Mouse (Mus musculus) hindbrain, embryonic 13.5 days (tissue): ENCODE results near the gene Lrrc72. TPM values are rescaled to one million over a fixed set of nuclear protein-coding genes. Genes with fewer than 3 reads are reported as not detected.
A peak's percentile ranks its signal among the peaks of the same experiment; 100 is the strongest.
"Not testable (repeated sequence)": the region's sequence is repeated elsewhere in the genome, so short reads cannot be mapped to it uniquely, and the experiment has no call there.

Experiments
- ATAC-seq: fragments of 200-750 bp; cut with Nextera tagmentation; 2 replicates; pipeline ENCODE4 v1.8.0; 2017; ENCODE audit warnings: moderate TSS enrichment; ENCODE audit not compliant: low FRiP score
- H3K27ac ChIP-seq: fragments of 300-500 bp; sonication (generic); 2 replicates; pipeline ENCODE4 v1.5.1; 2015; ENCODE audit warnings: inconsistent platforms, mild to moderate bottlenecking, moderate library complexity
- H3K27me3 ChIP-seq: fragments of 300-500 bp; sonication (generic); 2 replicates; pipeline ENCODE4 v1.6.1; 2015; ENCODE audit warnings: mild to moderate bottlenecking, inconsistent platforms
- H3K36me3 ChIP-seq: fragments of 300-500 bp; sonication (generic); 2 replicates; pipeline ENCODE4 v1.6.1; 2015; ENCODE audit warnings: mild to moderate bottlenecking, inconsistent platforms
- H3K4me1 ChIP-seq: fragments of 300-500 bp; sonication (generic); replicated peaks from 2 replicates; pipeline ENCODE4 v1.6.1; 2015; ENCODE audit warnings: inconsistent platforms
- H3K4me2 ChIP-seq: fragments of 300-500 bp; sonication (generic); 2 replicates; pipeline ENCODE4 v1.6.1; 2015; ENCODE audit warnings: inconsistent platforms, mild to moderate bottlenecking, moderate library complexity
- H3K4me3 ChIP-seq: fragments of 300-500 bp; sonication (generic); 2 replicates; pipeline ENCODE4 v1.5.1; 2015; ENCODE audit warnings: mild to moderate bottlenecking, inconsistent platforms
- H3K9ac ChIP-seq: fragments of 300-500 bp; sonication (generic); 2 replicates; pipeline ENCODE4 v1.6.1; 2015; ENCODE audit warnings: mild to moderate bottlenecking, inconsistent platforms
- H3K9me3 ChIP-seq: fragments of 300-500 bp; sonication (generic); 2 replicates; pipeline ENCODE4 v1.6.1; 2016; ENCODE audit warnings: inconsistent platforms
- WGBS: fragments of 180-500 bp; shearing (Covaris S2); methylation state at CpG from one replicate; pipeline ENCODE4 v1.1.7; 2015; 5-methylcytosine and 5-hydroxymethylcytosine counted together
- polyA plus RNA-seq: library from polyadenylated mRNA; unstranded; fragments of >200 nt; fragmentation: Nextera tagmentation; extraction: Ambion mirVana; gene quantifications from 2 replicates; pipeline ENCODE4 v1.2.1, GENCODE M21; 2015

The Lrrc72 gene
- polyA plus RNA-seq, 1 experiment from 2014 or later, result not detected

GRCm38 (mm10) chr12:36216230-36216629, 37.0 kb downstream of the Lrrc72 start:
- ATAC-seq, result 0 out of 2 replicates have a peak, but pooled peaks have one; percentile 22
- no peak overlapping the region for H3K4me3 ChIP-seq
- 65% methylated on average over 4 of the region's 4 CpGs for WGBS
- no peak overlapping the region for H3K4me2 ChIP-seq
- H3K9me3 ChIP-seq, result no peaks in the 10 kb centered on the region
- H3K36me3 ChIP-seq, result no peaks in the 10 kb centered on the region
- H3K4me1 ChIP-seq, result peaks cover 8% of the 10 kb centered on the region; the same call in 1 of the 2 replicates
- no peaks in the 10 kb centered on the region for H3K27me3 ChIP-seq
- no peak overlapping the region for H3K9ac ChIP-seq
- no peak overlapping the region for H3K27ac ChIP-seq

DNA sequence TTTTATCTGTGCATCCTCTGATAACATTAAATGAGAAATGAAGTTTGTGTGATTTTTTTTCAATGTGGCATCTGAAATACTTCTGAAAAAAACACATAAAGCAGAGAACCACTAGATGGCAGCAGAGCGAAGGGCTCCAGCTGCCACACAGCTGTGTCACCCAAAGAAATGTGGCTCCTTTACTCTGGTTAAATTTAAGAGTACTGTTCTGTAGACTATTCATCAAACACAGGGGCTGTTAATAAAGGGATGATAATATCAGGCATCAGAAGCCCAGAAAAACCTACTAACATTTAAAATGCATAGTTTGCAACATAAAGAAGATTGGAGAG, 38.1 kb downstream of the Lrrc72 start:
- Histone ChIP-seq H3K36me3 (no peaks in the 10 kb centered on the region), H3K4me1 (peaks cover 8% of the 10 kb centered on the region; the same call in 1 of the 2 replicates), H3K9ac (no peak overlapping the region), H3K4me3 (no peak overlapping the region), H3K27me3 (no peaks in the 10 kb centered on the region), H3K27ac (no peak overlapping the region), H3K4me2 (no peak overlapping the region), H3K9me3 (no peaks in the 10 kb centered on the region)
- peak; percentile 80; the same call in 1 of the 2 replicates for ATAC-seq
- 0% methylated on average over 1 of the region's 1 CpGs for WGBS

DNA sequence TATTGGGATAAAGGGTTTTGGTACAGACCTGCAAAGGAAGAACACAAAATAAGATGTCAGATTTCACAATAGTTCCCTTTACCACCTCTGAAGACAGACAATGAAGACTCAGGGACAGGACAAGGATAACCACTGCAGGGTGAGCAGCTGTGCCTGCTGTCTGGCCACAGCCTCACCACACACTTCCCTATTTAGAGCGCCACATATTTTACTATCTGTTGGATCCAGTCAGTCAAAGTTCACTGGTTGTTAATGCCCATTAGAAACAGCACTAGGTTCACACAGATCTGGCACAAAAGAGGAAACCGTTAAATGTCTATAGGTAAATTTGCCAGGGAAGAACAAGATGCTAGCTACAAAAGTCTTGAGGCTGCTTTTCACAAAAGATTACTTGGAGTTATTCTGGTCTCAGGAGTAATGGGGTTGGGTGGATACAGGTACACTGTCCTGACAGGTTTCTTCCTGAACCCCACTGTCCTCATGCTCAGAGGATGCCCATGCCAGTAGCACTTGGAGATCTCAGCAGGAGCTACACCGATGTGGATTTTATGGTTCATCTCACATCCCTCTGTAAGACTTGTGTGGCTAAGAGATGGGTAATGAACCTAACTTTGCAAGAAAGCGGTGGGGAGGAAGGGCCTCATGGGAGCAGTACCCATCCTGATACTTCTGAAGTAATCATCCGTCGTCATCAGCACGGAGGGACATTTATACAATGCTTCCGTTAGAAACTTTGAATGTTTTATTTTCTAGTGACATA, 38.6 kb downstream of the Lrrc72 start:
- Histone ChIP-seq H3K9ac (no peak overlapping the region), H3K36me3 (no peaks in the 10 kb centered on the region), H3K9me3 (no peaks in the 10 kb centered on the region), H3K4me3 (no peak overlapping the region), H3K27me3 (no peaks in the 10 kb centered on the region), H3K4me2 (no peak overlapping the region), H3K4me1 (peaks cover 8% of the 10 kb centered on the region; the same call in 1 of the 2 replicates), H3K27ac (no peak overlapping the region)
- 0 out of 2 replicates have a peak, but pooled peaks have one; percentile 50 for ATAC-seq
- WGBS, result 49% methylated on average over 8 of the region's 8 CpGs

- WGBS, result 86% methylated on average over 4 of the region's 4 CpGs
These were observed 43.1 kb downstream of the Lrrc72 start for GRCm38 (mm10) chr12:36210096-36210495.

GRCm38 (mm10) chr12:36208456-36208855, 44.7 kb downstream of the Lrrc72 start:
- ATAC-seq, result no peak
- Histone ChIP-seq H3K9ac (no peak overlapping the region), H3K27ac (no peak overlapping the region), H3K36me3 (no peaks in the 10 kb centered on the region), H3K9me3 (no peaks in the 10 kb centered on the region), H3K4me2 (peak overlapping the region; percentile 33; the same call in 1 of the 2 replicates), H3K4me3 (no peak overlapping the region), H3K4me1 (peaks cover 18% of the 10 kb centered on the region), H3K27me3 (no peaks in the 10 kb centered on the region)
- WGBS, result 68% methylated on average over 19 of the region's 19 CpGs

More at GRCm38 (mm10) chr12:36210096-36210495, 43.1 kb downstream of the Lrrc72 start:
- ATAC-seq, result no peak
- Histone ChIP-seq H3K27ac (no peak overlapping the region), H3K9ac (no peak overlapping the region), H3K4me3 (no peak overlapping the region), H3K27me3 (no peaks in the 10 kb centered on the region), H3K9me3 (no peaks in the 10 kb centered on the region), H3K36me3 (no peaks in the 10 kb centered on the region), H3K4me1 (peaks cover 18% of the 10 kb centered on the region), H3K4me2 (no peak overlapping the region)

GRCm38 (mm10) chr12:36207800-36208148, 45.4 kb downstream of the Lrrc72 start:
- Histone ChIP-seq H3K4me3 (0 out of 2 replicates have a peak overlapping the region, but pooled peaks have one; percentile 3), H3K4me1 (peaks cover 18% of the 10 kb centered on the region), H3K27me3 (no peaks in the 10 kb centered on the region), H3K9ac (no peak overlapping the region), H3K9me3 (no peaks in the 10 kb centered on the region), H3K27ac (peak overlapping the region; percentile 67), H3K4me2 (peak overlapping the region; percentile 33), H3K36me3 (no peaks in the 10 kb centered on the region)
- ATAC-seq, result no peak; the same call in 1 of the 2 replicates
- 56% methylated on average over 7 of the region's 7 CpGs for WGBS

- H3K36me3 ChIP-seq, result no peaks in the 10 kb centered on the region
- 31% methylated on average over 9 of the region's 9 CpGs for WGBS
- no peaks in the 10 kb centered on the region for H3K9me3 ChIP-seq
- ATAC-seq, result peak; percentile 97
- H3K27ac ChIP-seq, result peak overlapping the region; percentile 67
- H3K4me1 ChIP-seq, result peaks cover 18% of the 10 kb centered on the region
- peak overlapping the region; percentile 33 for H3K4me2 ChIP-seq
- no peak overlapping the region for H3K9ac ChIP-seq
- 0 out of 2 replicates have a peak overlapping the region, but pooled peaks have one; percentile 3 for H3K4me3 ChIP-seq
- H3K27me3 ChIP-seq, result no peaks in the 10 kb centered on the region
These were observed 46.0 kb downstream of the Lrrc72 start for GRCm38 (mm10) chr12:36207072-36207799.

- ATAC-seq, result not testable (repeated sequence)
- WGBS, result 48% methylated on average over 5 of the region's 5 CpGs
These were observed 47.5 kb downstream of the Lrrc72 start for GRCm38 (mm10) chr12:36205579-36206119.

DNA sequence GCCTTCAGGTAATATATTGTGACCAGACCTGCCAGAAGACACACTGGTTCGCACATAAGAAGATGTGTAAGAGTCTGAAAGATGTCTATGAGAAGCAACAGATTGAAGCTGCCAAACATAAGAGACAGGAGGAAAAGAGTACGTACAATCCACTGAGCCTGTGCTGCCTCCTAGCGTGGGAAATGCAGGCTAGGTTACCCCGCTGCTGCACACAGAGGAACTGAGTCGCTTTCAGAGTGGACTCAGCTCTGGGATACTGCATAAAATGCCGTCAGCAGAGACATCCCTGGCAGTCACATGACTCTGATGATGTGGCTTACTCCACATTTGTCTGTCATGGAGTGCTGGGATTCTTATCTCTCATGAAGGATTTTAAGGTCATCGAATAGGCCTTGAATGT, 58.2 kb downstream of the Lrrc72 start:
- Histone ChIP-seq H3K4me1 (no peaks in the 10 kb centered on the region), H3K27ac (no peak overlapping the region), H3K4me2 (no peak overlapping the region), H3K27me3 (no peaks in the 10 kb centered on the region), H3K9me3 (peaks cover 21% of the 10 kb centered on the region), H3K4me3 (no peak overlapping the region), H3K36me3 (peaks cover 81% of the 10 kb centered on the region), H3K9ac (no peak overlapping the region)
- ATAC-seq, result no peak
- 96% methylated on average over 7 of the region's 7 CpGs for WGBS

More at GRCm38 (mm10) chr12:36205579-36206119, 47.5 kb downstream of the Lrrc72 start:
- not testable (repeated sequence) for H3K4me3 ChIP-seq, H3K9me3 ChIP-seq, H3K36me3 ChIP-seq, H3K9ac ChIP-seq, H3K4me2 ChIP-seq, H3K27me3 ChIP-seq, H3K27ac ChIP-seq
- peaks cover 18% of the 10 kb centered on the region for H3K4me1 ChIP-seq

GRCm38 (mm10) chr12:36190343-36190742, 62.9 kb downstream of the Lrrc72 start:
- no peaks in the 10 kb centered on the region for H3K27me3 ChIP-seq
- WGBS, result 94% methylated on average over 5 of the region's 5 CpGs

GRCm38 (mm10) chr12:36189610-36190009, 63.6 kb downstream of the Lrrc72 start:
- peaks cover 80% of the 10 kb centered on the region for H3K36me3 ChIP-seq
- no peak overlapping the region for H3K4me2 ChIP-seq
- no peak for ATAC-seq
- H3K9me3 ChIP-seq, result no peaks in the 10 kb centered on the region
- H3K4me1 ChIP-seq, result no peaks in the 10 kb centered on the region
- no peak overlapping the region for H3K9ac ChIP-seq
- no peaks in the 10 kb centered on the region for H3K27me3 ChIP-seq
- no peak overlapping the region for H3K4me3 ChIP-seq
- H3K27ac ChIP-seq, result no peak overlapping the region
- 98% methylated on average over 3 of the region's 3 CpGs for WGBS

More at GRCm38 (mm10) chr12:36190343-36190742, 62.9 kb downstream of the Lrrc72 start:
- H3K27ac ChIP-seq, result no peak overlapping the region
- H3K4me3 ChIP-seq, result no peak overlapping the region
- H3K36me3 ChIP-seq, result peaks cover 84% of the 10 kb centered on the region
- no peaks in the 10 kb centered on the region for H3K9me3 ChIP-seq
- H3K9ac ChIP-seq, result no peak overlapping the region
- H3K4me2 ChIP-seq, result no peak overlapping the region
- no peak for ATAC-seq
- H3K4me1 ChIP-seq, result no peaks in the 10 kb centered on the region

GRCm38 (mm10) chr12:36187081-36187480, 66.1 kb downstream of the Lrrc72 start:
- Histone ChIP-seq H3K4me1 (no peaks in the 10 kb centered on the region), H3K27me3 (no peaks in the 10 kb centered on the region), H3K9ac (no peak overlapping the region), H3K36me3 (peaks cover 85% of the 10 kb centered on the region), H3K4me3 (no peak overlapping the region), H3K27ac (no peak overlapping the region), H3K9me3 (no peaks in the 10 kb centered on the region), H3K4me2 (no peak overlapping the region)
- ATAC-seq, result no peak
- 75% methylated on average over 6 of the region's 6 CpGs for WGBS
